Mouse (Mus musculus) erythroid progenitor cell, adult 5-6 weeks (primary cell): ENCODE measurements around the gene Nuak2. TPM values are rescaled to one million over a fixed set of nuclear protein-coding genes. Genes with fewer than 3 reads are reported as not detected.

Experiments used
- ATAC-seq: replicated peaks from 2 replicates; pipeline ENCODE4 v1.8.0; 2016; ENCODE audit warnings: moderate number of reproducible peaks, mild to moderate bottlenecking, moderate TSS enrichment, inconsistent platforms; ENCODE audit not compliant: poor library complexity, low FRiP score, severe bottlenecking
- total RNA-seq, 2 experiments: library from RNA; stranded (forward) in 1 of 2; stranded (reverse) in 1 of 2; fragments of 150-400 nt in 1 of 2; fragments of 186-747, 209-891 nt in 1 of 2; gene quantifications; 2 replicates each; pipeline versions ENCODE4 v1.2.3 to v1.2.4; 2015 to 2017; ENCODE audit warnings: low replicate concordance in 2 of 2

Gene Nuak2
- total RNA-seq, 2 experiments from 2014 or later = 6.3 TPM; not detected in 1

DNA sequence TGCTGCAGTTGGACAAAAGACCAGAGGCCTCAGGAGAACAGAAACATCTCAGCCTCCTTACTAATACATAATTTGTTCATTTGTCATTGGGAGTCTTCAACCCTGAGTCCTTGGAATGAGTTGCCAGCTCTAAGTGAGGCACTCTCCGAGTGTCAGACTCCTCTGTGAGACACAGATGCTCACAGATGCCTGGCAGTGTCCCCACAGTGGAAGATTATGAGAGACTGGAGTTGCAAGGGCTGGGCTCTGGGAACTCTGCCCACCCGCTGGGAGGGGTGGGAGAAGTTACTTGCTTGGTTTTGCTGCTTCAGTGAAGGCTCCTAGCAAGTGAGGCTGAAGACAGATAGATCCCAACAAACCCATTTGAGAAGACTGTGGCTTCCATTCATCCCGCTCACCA lies 19.9 kb upstream of the Nuak2 start:
- ATAC-seq = no peak

DNA sequence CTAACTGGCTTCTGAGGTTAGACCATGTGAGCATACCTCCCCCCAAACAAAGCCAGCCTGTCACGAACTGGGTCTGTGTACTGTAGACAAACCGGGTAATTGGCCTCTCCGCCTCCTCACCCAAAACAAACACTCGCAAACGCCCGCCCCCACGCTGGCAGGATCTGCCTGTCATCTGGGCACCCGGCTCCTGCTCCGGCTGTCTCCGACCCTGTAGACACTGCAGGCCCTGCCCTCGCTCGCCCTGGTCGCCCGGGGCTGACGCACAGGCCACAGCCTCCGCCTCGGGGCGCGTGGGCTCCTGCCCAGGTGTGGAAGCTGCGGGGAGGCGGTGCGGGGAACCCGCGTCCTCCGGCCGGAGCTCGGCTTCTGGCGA lies 17.5 kb upstream of the Nuak2 start, which contains the start of gene Klhdc8a:
Gene Klhdc8a (plus strand): TSS at position 202 of the 376 bp plus-strand sequence.
- ATAC-seq = no peak

- no peak for ATAC-seq
These were observed 17.0 kb upstream of the Nuak2 start for GRCm38 (mm10) chr1:132298801-132299464.

DNA sequence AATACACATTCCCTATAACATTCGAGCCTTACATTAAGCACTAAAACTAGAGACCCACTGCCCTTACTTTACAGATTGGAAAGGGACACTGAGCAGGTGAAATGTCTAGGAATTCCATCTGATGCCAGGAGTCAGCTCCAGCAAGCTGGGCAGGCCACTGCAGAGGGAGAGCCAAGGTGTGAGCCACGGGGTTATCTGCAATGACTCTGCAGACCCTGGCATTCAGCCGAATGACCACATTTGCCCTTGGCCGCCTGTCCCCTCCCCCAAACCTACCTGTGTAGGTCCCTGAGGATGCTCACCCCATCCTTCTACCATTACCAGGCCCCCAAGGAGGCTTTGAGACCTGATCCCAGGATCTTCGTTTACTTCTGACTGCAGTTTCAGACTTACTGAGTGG lies 16.2 kb upstream of the Nuak2 start:
- ATAC-seq = no peak

- no peak for ATAC-seq
These were observed 14.7 kb upstream of the Nuak2 start for GRCm38 (mm10) chr1:132301242-132301641.

DNA sequence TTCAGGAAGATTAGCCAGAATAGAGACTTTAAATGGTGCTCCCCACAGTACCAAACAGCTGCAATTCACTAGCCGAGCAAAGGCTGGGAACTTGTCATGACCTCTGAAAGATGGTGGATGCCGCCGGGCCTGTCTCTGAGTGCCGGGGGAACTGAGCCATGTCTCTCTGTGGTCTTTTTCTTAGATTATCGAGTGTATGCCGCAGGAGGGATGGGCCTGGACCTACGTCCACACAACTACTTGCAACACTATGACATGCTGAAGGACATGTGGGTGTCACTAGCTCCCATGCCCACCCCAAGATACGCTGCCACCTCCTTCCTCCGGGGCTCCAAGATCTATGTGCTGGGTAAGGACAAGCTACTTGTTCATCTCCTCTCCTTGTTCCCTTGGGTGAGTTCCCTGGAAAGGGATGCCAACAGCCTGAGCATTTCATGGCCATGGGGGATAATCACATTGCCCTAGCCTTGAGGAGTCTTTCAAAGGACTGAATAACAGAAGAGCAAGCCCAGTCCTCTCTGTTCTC lies 13.5 kb upstream of the Nuak2 start:
- no peak for ATAC-seq

- no peak for ATAC-seq
These were observed 11.2 kb upstream of the Nuak2 start for GRCm38 (mm10) chr1:132304618-132305214.

DNA sequence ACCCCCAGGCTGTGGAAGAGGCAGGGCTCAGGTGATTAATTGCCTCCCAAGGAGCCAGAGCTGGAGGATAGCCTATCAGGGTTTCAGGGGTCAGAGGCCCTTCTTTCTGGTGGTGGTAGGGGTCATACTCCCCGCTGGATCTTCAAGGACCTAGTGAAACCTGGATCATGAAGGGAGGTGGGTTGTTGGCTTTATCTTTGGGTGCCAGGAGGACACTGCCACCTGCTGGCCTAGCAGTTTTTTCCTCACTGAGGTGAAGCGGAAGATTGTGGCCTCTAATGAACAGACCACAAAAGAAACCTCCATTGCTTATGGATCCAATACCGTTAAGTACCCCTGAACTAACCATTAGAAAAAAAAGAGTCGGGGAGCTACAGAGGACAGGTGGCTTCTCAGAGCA lies 9.8 kb upstream of the Nuak2 start:
- no peak for ATAC-seq

GRCm38 (mm10) chr1:132306808-132307207 lies 9.1 kb upstream of the Nuak2 start:
- ATAC-seq = no peak

DNA sequence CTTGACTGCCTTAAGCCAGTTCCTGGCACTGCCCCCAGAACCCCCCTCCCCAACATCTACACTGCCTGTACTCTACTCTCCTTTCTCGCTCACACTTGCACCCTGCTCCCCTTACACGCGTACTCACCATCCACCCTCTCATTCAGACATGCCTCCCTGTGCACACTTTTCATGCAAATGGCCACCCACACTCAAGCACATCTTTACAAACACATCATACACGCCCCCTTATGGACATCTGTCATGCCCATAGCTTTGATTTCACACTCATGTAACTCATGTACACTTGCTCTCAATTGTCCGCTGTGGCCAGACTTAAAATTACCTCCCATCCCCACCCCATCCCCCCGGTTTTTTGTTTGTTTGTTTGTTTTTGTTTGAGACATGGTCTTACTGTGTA lies 8.0 kb upstream of the Nuak2 start:
- ATAC-seq = no peak

GRCm38 (mm10) chr1:132308674-132309073 lies 7.3 kb upstream of the Nuak2 start:
- ATAC-seq = no peak

GRCm38 (mm10) chr1:132310754-132311153 lies 5.2 kb upstream of the Nuak2 start:
- ATAC-seq = no peak

- ATAC-seq = no peak
These were observed 4.6 kb upstream of the Nuak2 start for GRCm38 (mm10) chr1:132311174-132311859.

GRCm38 (mm10) chr1:132312043-132312442 lies 3.9 kb upstream of the Nuak2 start:
- ATAC-seq = no peak

GRCm38 (mm10) chr1:132312703-132313102 lies 3.2 kb upstream of the Nuak2 start:
- peak; percentile 64 for ATAC-seq

DNA sequence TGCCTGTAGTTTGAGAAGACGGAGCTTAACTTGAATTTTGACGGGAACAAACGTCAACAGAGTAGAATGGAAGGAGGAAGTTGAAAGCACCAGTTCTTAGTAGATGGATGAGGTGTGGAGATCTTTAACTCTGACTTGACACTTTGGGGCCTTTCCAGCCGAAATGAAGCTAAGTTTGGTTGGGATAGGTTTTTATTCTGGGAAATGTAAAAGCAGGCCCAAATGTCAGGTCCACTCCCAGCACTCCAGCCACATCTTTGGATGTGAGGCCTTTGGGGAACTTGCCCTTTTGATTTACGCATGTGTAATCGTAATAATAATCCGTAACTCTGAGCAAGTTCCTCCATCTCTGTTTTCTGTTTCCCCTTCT lies 684 bp downstream of the Nuak2 start:
- ATAC-seq = no peak

- no peak for ATAC-seq
These were observed 1.5 kb downstream of the Nuak2 start for GRCm38 (mm10) chr1:132317413-132317812.

DNA sequence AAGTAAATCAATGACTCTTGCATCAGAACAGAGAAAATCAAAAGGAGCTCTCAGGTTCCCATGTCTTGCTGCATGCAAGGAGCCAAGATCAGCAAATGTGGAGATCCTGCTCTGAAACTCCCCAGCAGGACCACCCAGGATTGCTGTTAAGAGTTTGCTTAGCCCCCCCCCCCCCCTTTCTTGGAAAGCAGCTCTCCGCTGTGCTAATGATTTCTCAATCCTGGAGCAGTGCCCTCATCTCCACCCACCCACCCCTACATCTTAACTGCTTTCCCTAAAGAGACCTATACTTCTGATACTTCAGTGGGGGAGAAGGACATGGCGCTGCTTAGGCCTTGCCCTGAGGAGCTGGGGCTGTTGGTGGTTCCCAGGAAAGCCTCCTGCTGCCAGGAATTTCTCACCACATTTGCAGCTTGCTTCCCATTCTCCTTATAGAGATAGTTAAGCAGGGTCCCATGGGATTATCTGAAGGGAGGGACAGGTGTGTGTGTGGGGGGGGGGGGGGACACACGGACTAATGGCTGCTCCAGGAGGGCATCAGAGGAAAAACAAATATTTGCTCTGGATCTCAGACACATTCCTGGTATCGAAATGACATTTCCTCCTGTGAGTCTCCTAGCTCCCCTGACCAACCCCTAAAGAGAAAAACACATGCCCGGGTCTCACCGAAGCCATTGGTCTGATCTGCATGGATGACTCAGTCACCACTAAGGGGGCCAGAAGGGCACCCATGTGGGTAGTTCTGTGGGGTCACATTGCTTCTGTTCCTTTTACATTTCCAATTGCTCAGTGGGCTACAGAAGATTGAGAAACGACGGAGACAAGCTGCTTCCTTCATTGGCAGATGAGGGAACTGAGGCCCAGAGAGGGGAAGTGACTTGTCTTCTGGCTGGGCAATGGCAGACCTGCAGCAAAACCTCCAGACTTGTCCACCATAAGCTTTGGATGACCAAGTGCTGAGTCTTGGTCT lies 2.3 kb downstream of the Nuak2 start:
- ATAC-seq = no peak

- no peak for ATAC-seq
These were observed 3.3 kb downstream of the Nuak2 start for GRCm38 (mm10) chr1:132319242-132319641.
